Mouse (Mus musculus) B cell, adult 2 months (primary cell): ENCODE measurements at regions not wholly inside any gene's neighbourhood (a gene's known extent, or its start where the extent isn't known, plus 50 kb on each side); places are given as distances from the start of the nearest gene placed in this dataset.

ENCODE experiments used
- DNase-seq, 2 experiments: peaks; one replicate each; pipeline ENCODE4 v3.0.0; 2022

- no peak for DNase-seq
These were observed 102.5 kb downstream of the Uchl5 start for GRCm38 (mm10) chr1:143879622-143880021.

- DNase-seq: no peak
These were observed 101.2 kb downstream of the Uchl5 start for GRCm38 (mm10) chr1:143878266-143878665.

- no peak for DNase-seq
These were observed 83.2 kb downstream of the Uchl5 start for GRCm38 (mm10) chr1:143860319-143860718.

GRCm38 (mm10) chr1:143858532-143858931, 81.5 kb downstream of the Uchl5 start:
- no peak for DNase-seq
